Mouse (Mus musculus) layer of hippocampus, adult 8-10 months (tissue): Measurements from ENCODE around the gene Agpat1. TPM values are rescaled to one million over a fixed set of nuclear protein-coding genes. Genes with fewer than 3 reads are reported as not detected.
A peak's percentile ranks its signal among the peaks of the same experiment; 100 is the strongest.

Source experiments
- DNase-seq, 2 experiments: peaks; one replicate each; pipeline ENCODE4 v3.0.0; 2022; ENCODE audit warnings: low spot score in 2 of 2
- total RNA-seq, 4 experiments: library from RNA; stranded (reverse); gene quantifications; 2 replicates each; pipeline ENCODE4 v1.2.4; 2022

Agpat1 gene
- total RNA-seq, 4 experiments from 2014 or later = 138 to 163 (median 151) TPM

- DNase-seq = no peak
Measured at GRCm38 (mm10) chr17:34630761-34631301, 26.8 kb downstream of the Agpat1 start.

GRCm38 (mm10) chr17:34631647-34632046 is 27.6 kb downstream of the Agpat1 start:
- DNase-seq = no peak

- peak; percentile 84 to 89 for DNase-seq
Measured at GRCm38 (mm10) chr17:34632261-34632691, 28.2 kb downstream of the Agpat1 start.

GRCm38 (mm10) chr17:34635671-34636070 is 31.6 kb downstream of the Agpat1 start:
- DNase-seq = no peak

GRCm38 (mm10) chr17:34637459-34637858 is 33.4 kb downstream of the Agpat1 start:
- DNase-seq = no peak

GRCm38 (mm10) chr17:34639461-34640255 is 35.6 kb downstream of the Agpat1 start:
- DNase-seq = no peak

- peak in 1 of 2 experiments; percentile 76 for DNase-seq
Measured at GRCm38 (mm10) chr17:34640778-34641601, 36.9 kb downstream of the Agpat1 start.

- DNase-seq = no peak
Measured at GRCm38 (mm10) chr17:34641945-34642344, 37.9 kb downstream of the Agpat1 start.

- DNase-seq = no peak
Measured at GRCm38 (mm10) chr17:34643379-34643778, 39.3 kb downstream of the Agpat1 start.

GRCm38 (mm10) chr17:34643944-34644343 is 39.9 kb downstream of the Agpat1 start:
- no peak for DNase-seq

- DNase-seq = peak; percentile 98
Measured at GRCm38 (mm10) chr17:34644608-34645007, 40.5 kb downstream of the Agpat1 start, which contains the start of gene Fkbpl. Gene Fkbpl (plus strand): TSS chr17:34644764.

- no peak for DNase-seq
Measured at GRCm38 (mm10) chr17:34645256-34645829, 41.3 kb downstream of the Agpat1 start.

- DNase-seq = no peak
Measured at GRCm38 (mm10) chr17:34645831-34646511, 41.9 kb downstream of the Agpat1 start.

- DNase-seq = peak; percentile 98
Measured at GRCm38 (mm10) chr17:34646906-34647787, 43.1 kb downstream of the Agpat1 start, which contains the start of gene Atf6b. Gene Atf6b (plus strand): TSS chr17:34647146.

GRCm38 (mm10) chr17:34648141-34648890 is 44.3 kb downstream of the Agpat1 start:
- no peak for DNase-seq

GRCm38 (mm10) chr17:34649106-34649864 is 45.2 kb downstream of the Agpat1 start:
- DNase-seq = no peak

- no peak for DNase-seq
Measured at GRCm38 (mm10) chr17:34650781-34651180, 46.7 kb downstream of the Agpat1 start.

- DNase-seq = peak in 1 of 2 experiments; percentile 65
Measured at GRCm38 (mm10) chr17:34651507-34652221, 47.6 kb downstream of the Agpat1 start.
